Mouse (Mus musculus): ENCODE measurements around the gene Hsd17b6. TPM values are rescaled to one million over a fixed set of nuclear protein-coding genes. Genes with fewer than 3 reads are reported as not detected.

Hsd17b6 gene
- total and polyA plus RNA-seq, 3 experiments: 0.15 TPM; not detected in 2

GRCm38 (mm10) chr10:127998260-127998659 lies 9.2 kb downstream of the Hsd17b6 start:
- peaks cover 4% of the 10 kb centered on the region in 2 experiments; a peak in 3 of 4 replicates for H3K27me3 ChIP-seq (ENCODE audit: control insufficient read depth in 1 of 2, insufficient read depth in 2 of 2, low read length in 2 of 2)
- peak; percentile 48 for DNase-seq (ENCODE audit: low read depth, low spot score)
- no peak overlapping the region for H3K9ac ChIP-seq (ENCODE audit: control insufficient read depth, low read depth, low read length, poor library complexity, severe bottlenecking)
- TF ChIP-seq MAX (IDR thresholded peaks at IDR 0.05; ENCODE audit: low read length) (no peak), RCOR1 (IDR thresholded peaks at IDR 0.05; ENCODE audit: low read depth, low read length) (no peak), ZKSCAN1 (IDR thresholded peaks at IDR 0.05; ENCODE audit: low read depth, low read length) (no peak), CTCF (IDR thresholded peaks at IDR 0.05 in 2 of 3, conservative IDR thresholded peaks at IDR 0.05 in 1 of 3; ENCODE audit: control insufficient read depth in 1 of 3, insufficient read depth in 1 of 3, low read depth in 2 of 3, low read length in 3 of 3, poor library complexity in 1 of 3, severe bottlenecking in 1 of 3) (peak; percentile 58 to 77 (median 64)), SMC3 (IDR thresholded peaks at IDR 0.05; ENCODE audit: low read depth, low read length) (peak; percentile 44), EP300 (IDR thresholded peaks at IDR 0.05; ENCODE audit: low read depth in 1 of 2, low read length in 2 of 2) (no peak), E2F4 (IDR thresholded peaks at IDR 0.05; ENCODE audit: borderline replicate concordance, low read depth, low read length) (no peak), MEF2A (IDR thresholded peaks at IDR 0.05; ENCODE audit: extremely low read depth, insufficient replicate concordance, low read depth, low read length, poor library complexity, severe bottlenecking) (no peak), UBTF (IDR thresholded peaks at IDR 0.05; ENCODE audit: borderline replicate concordance, insufficient read depth, low read depth, low read length) (no peak), POLR2A (IDR thresholded peaks at IDR 0.05; ENCODE audit: control insufficient read depth in 1 of 2, insufficient read depth in 1 of 2, low read depth in 1 of 2, low read length in 2 of 2, poor library complexity in 1 of 2) (no peak), TBP (IDR thresholded peaks at IDR 0.05; ENCODE audit: low read depth, low read length) (no peak), USF1 (IDR thresholded peaks at IDR 0.05; ENCODE audit: low read depth, low read length) (peak; percentile 32; the same call in 1 of the 2 replicates), RAD21 (IDR thresholded peaks at IDR 0.05; ENCODE audit: low read depth, low read length) (peak; percentile 18), MXI1 (IDR thresholded peaks at IDR 0.05; ENCODE audit: low read depth, low read length) (no peak), HCFC1 (IDR thresholded peaks at IDR 0.05; ENCODE audit: low read depth, low read length) (no peak), JUND (IDR thresholded peaks at IDR 0.05; ENCODE audit: low read depth, low read length) (no peak), POLR2AphosphoS2 (IDR thresholded peaks at IDR 0.05; ENCODE audit: low read length) (no peak), ETS1 (IDR thresholded peaks at IDR 0.05; ENCODE audit: low read depth, low read length) (no peak), SIN3A (IDR thresholded peaks at IDR 0.05; ENCODE audit: low read length) (no peak), MYB (IDR thresholded peaks at IDR 0.05; ENCODE audit: low read depth, low read length) (no peak)
- H3K79me2 ChIP-seq (ENCODE audit: control insufficient read depth, insufficient read depth, low read length, poor library complexity): no peaks in the 10 kb centered on the region
- H3K36me3 ChIP-seq (ENCODE audit: control insufficient read depth in 1 of 2, insufficient read depth in 2 of 2, low read length in 2 of 2): no peaks in the 10 kb centered on the region
- no peak overlapping the region for H3K4me3 ChIP-seq (ENCODE audit: control insufficient read depth in 1 of 2, insufficient read depth in 1 of 2, low read depth in 2 of 2, low read length in 2 of 2)
- no peak overlapping the region for H3K27ac ChIP-seq (ENCODE audit: control insufficient read depth, low read depth, low read length)
- H3K4me1 ChIP-seq (ENCODE audit: control insufficient read depth in 1 of 2, insufficient read depth in 2 of 2, low read length in 2 of 2): no peaks in the 10 kb centered on the region
- no peaks in the 10 kb centered on the region for H3K9me3 ChIP-seq (replicated peaks; ENCODE audit: insufficient read depth, low read length)

- peaks cover 2% of the 10 kb centered on the region in 2 experiments; a peak in 3 of 4 replicates for H3K27me3 ChIP-seq (ENCODE audit: control insufficient read depth in 1 of 2, insufficient read depth in 2 of 2, low read length in 2 of 2)
- no peak for DNase-seq (ENCODE audit: low read depth, low spot score)
- H3K4me3 ChIP-seq (ENCODE audit: control insufficient read depth in 1 of 2, insufficient read depth in 1 of 2, low read depth in 2 of 2, low read length in 2 of 2): no peak overlapping the region
- H3K4me1 ChIP-seq (ENCODE audit: control insufficient read depth in 1 of 2, insufficient read depth in 2 of 2, low read length in 2 of 2): no peaks in the 10 kb centered on the region
- H3K36me3 ChIP-seq (ENCODE audit: control insufficient read depth in 1 of 2, insufficient read depth in 2 of 2, low read length in 2 of 2): no peaks in the 10 kb centered on the region
- TF ChIP-seq MYB (IDR thresholded peaks at IDR 0.05; ENCODE audit: low read depth, low read length) (no peak), MAFK (IDR thresholded peaks at IDR 0.05; ENCODE audit: borderline replicate concordance, low read depth, low read length) (no peak), JUND (IDR thresholded peaks at IDR 0.05; ENCODE audit: low read depth, low read length) (no peak), ZC3H11A (IDR thresholded peaks at IDR 0.05; ENCODE audit: low read depth, low read length) (no peak), NELFE (IDR thresholded peaks at IDR 0.05; ENCODE audit: low read depth, low read length) (no peak), CHD2 (IDR thresholded peaks at IDR 0.05; ENCODE audit: low read length) (no peak), MXI1 (IDR thresholded peaks at IDR 0.05; ENCODE audit: low read depth, low read length) (no peak), POLR2A (IDR thresholded peaks at IDR 0.05; ENCODE audit: control insufficient read depth in 1 of 2, insufficient read depth in 1 of 2, low read depth in 1 of 2, low read length in 2 of 2, poor library complexity in 1 of 2) (no peak), KAT2A (conservative IDR thresholded peaks at IDR 0.05; ENCODE audit: low read depth, low read length) (no peak), MAZ (IDR thresholded peaks at IDR 0.05; ENCODE audit: low read depth, low read length) (no peak)
- no peak overlapping the region for H3K9ac ChIP-seq (ENCODE audit: control insufficient read depth, low read depth, low read length, poor library complexity, severe bottlenecking)
- H3K79me2 ChIP-seq (ENCODE audit: control insufficient read depth, insufficient read depth, low read length, poor library complexity): no peaks in the 10 kb centered on the region
- no peak overlapping the region for H3K27ac ChIP-seq (ENCODE audit: control insufficient read depth, low read depth, low read length)
- no peaks in the 10 kb centered on the region for H3K9me3 ChIP-seq (replicated peaks; ENCODE audit: insufficient read depth, low read length)
Measured at GRCm38 (mm10) chr10:127996690-127997089, 10.7 kb downstream of the Hsd17b6 start.
